ENCODE assay signal across 21 mouse cellular contexts in genomic region chr11:119826239-119826638, GRCm38 (mm10).
DNase-seq lines count a peak whose midpoint lies in the region; ATAC-seq and TF ChIP-seq lines count a peak whose summit lies in the region.
"Had no signal": no experiment of that assay in that cellular context is flagged by ENCODE, and none has a peak within 500 bp of the region (broad histone marks: within the 10 kb centered on the region; RNA-seq: fewer than 3 reads in every experiment).

No protein-coding gene starts in this region.

- CTCF ChIA-PET in Patski (lab: Charles Lee): interaction anchor here (0.9 kb wide), 1 partner anchor 24 kb away, joined by 3 read pairs; no protein-coding TSS in a partner anchor

- H3K36me3 ChIP-seq in midbrain, embryonic 11.5 days (ENCODE audit: control insufficient read depth, insufficient read depth, low read length): 0 out of 2 replicates have a peak, but pooled peaks cover 2% of the 10 kb centered on the region
- peaks cover 82% of the 10 kb centered on the region for H3K36me3 ChIP-seq in midbrain, embryonic 10.5 days

- WGBS in cerebellum, adult 2 months: 74% methylated on average over 4 of the region's 4 CpGs
- 95% methylated on average over 4 of the region's 4 CpGs for WGBS in midbrain, embryonic 11.5 days
- 93% methylated on average over 4 of the region's 4 CpGs for WGBS in midbrain, embryonic 10.5 days

- POLR2A ChIA-PET in Patski (lab: Charles Lee): no interaction called here

- DNase-seq in cerebellum, adult 2 months: no peak
- no peak for DNase-seq in cerebellum, postnatal 14 days
- DNase-seq in midbrain, embryonic 11.5 days (ENCODE audit: low spot score, missing footprints): peak; percentile 17
- DNase-seq in midbrain, embryonic 10.5 days (ENCODE audit: low spot score): no peak
- DNase-seq in Patski (ENCODE audit: low read depth, low spot score): peak; percentile 34
- DNase-seq in adrenal gland, postnatal 10 days: no peak
- DNase-seq: adrenal gland, adult 8-10 months; adrenal gland, postnatal 36 days; B cell, adult 2 months; forebrain, postnatal 0 days; gastrocnemius, adult 2 months; gastrocnemius, postnatal 14 days; heart, adult 11 months had no signal

- no peak for ATAC-seq in midbrain, embryonic 11.5 days (ENCODE audit: low FRiP score)
- ATAC-seq in Patski: peak; percentile 70
- ATAC-seq: activated CD4-positive, CD25-positive, alpha-beta regulatory T cell, adult 4 months; forebrain, embryonic 13.5 days; forebrain, postnatal 0 days had no signal

- H3K27ac ChIP-seq in cerebellum, adult 2 months (ENCODE audit: insufficient read depth, low read length): 0 out of 2 replicates have a peak overlapping the region, but pooled peaks have one; percentile 26
- no peak overlapping the region for H3K27ac ChIP-seq in midbrain, embryonic 11.5 days (ENCODE audit: low read depth, low read length)
- H3K27ac ChIP-seq in midbrain, embryonic 10.5 days (replicated peaks): no peak overlapping the region
- H3K27ac ChIP-seq: forebrain, embryonic 10.5 days; forebrain, embryonic 13.5 days; gastrocnemius, adult 2 months; hindbrain, embryonic 12.5 days; hindbrain, embryonic 15.5 days had no signal

- TF ChIP-seq CTCF in cerebellum, adult 2 months (IDR thresholded peaks at IDR 0.05; ENCODE audit: borderline replicate concordance, insufficient read depth, low read depth, low read length): no peak
- TF ChIP-seq CTCF in Patski (IDR thresholded peaks at IDR 0.05): no peak

- H3K4me3 ChIP-seq in cerebellum, adult 2 months (replicated peaks; ENCODE audit: insufficient read depth, low read depth, low read length): no peak overlapping the region
- no peak overlapping the region for H3K4me3 ChIP-seq in midbrain, embryonic 11.5 days (ENCODE audit: low read depth, low read length)
- H3K4me3 ChIP-seq in midbrain, embryonic 10.5 days: no peak overlapping the region
- H3K4me3 ChIP-seq: forebrain, embryonic 10.5 days; forebrain, embryonic 13.5 days; gastrocnemius, adult 2 months; hindbrain, embryonic 12.5 days; hindbrain, embryonic 15.5 days had no signal

- peaks cover 42% of the 10 kb centered on the region for H3K4me1 ChIP-seq in cerebellum, adult 2 months (ENCODE audit: control insufficient read depth, insufficient read depth, low read length)
- 0 out of 2 replicates have a peak, but pooled peaks cover under 1% of the 10 kb centered on the region for H3K4me1 ChIP-seq in midbrain, embryonic 11.5 days (ENCODE audit: control insufficient read depth, insufficient read depth, low read length)
- peaks cover 6% of the 10 kb centered on the region for H3K4me1 ChIP-seq in midbrain, embryonic 10.5 days
- H3K4me1 ChIP-seq: forebrain, embryonic 13.5 days; hindbrain, embryonic 15.5 days had no signal

- no peaks in the 10 kb centered on the region for H3K27me3 ChIP-seq in cerebellum, adult 2 months (ENCODE audit: control insufficient read depth, insufficient read depth, low read length)
- H3K27me3 ChIP-seq in midbrain, embryonic 11.5 days (ENCODE audit: control insufficient read depth, insufficient read depth, low read length): no peaks in the 10 kb centered on the region
- no peaks in the 10 kb centered on the region for H3K27me3 ChIP-seq in midbrain, embryonic 10.5 days (ENCODE audit: low read depth, poor library complexity, severe bottlenecking)
- no peaks in the 10 kb centered on the region for H3K27me3 ChIP-seq in Patski
- H3K27me3 ChIP-seq: CH12.LX; forebrain, embryonic 13.5 days; hindbrain, embryonic 12.5 days; hindbrain, embryonic 15.5 days had no signal

- no peak for TF ChIP-seq POLR2A in cerebellum, adult 2 months (IDR thresholded peaks at IDR 0.05; ENCODE audit: borderline replicate concordance, insufficient read depth, low read length)

- H3K9ac ChIP-seq in midbrain, embryonic 11.5 days (ENCODE audit: low read length): no peak overlapping the region
- H3K9ac ChIP-seq: forebrain, embryonic 13.5 days; forebrain, postnatal 0 days; hindbrain, embryonic 12.5 days; hindbrain, embryonic 15.5 days had no signal

- H3K9me3 ChIP-seq in midbrain, embryonic 11.5 days (ENCODE audit: control insufficient read depth, low read length): no peaks in the 10 kb centered on the region
- H3K9me3 ChIP-seq in midbrain, embryonic 10.5 days (replicated peaks): no peaks in the 10 kb centered on the region
- H3K9me3 ChIP-seq: forebrain, embryonic 10.5 days; forebrain, embryonic 13.5 days; G1E; hindbrain, embryonic 12.5 days; hindbrain, embryonic 15.5 days had no signal

- in situ Hi-C loops in Patski (cut with MboI; ENCODE audit: low pct_unique_long_range_greater_than_20kb): no loop called here

- H3K4me2 ChIP-seq in midbrain, embryonic 11.5 days: no peak overlapping the region
- H3K4me2 ChIP-seq: forebrain, embryonic 13.5 days; heart, embryonic 11.5 days; hindbrain, embryonic 12.5 days; hindbrain, embryonic 15.5 days had no signal

Comparison
In these comparisons a context has a peak if more than half of its experiments do, and no peak if none do; other contexts are left out.
1. DNase-seq: peak in midbrain, embryonic 11.5 days (single experiment) and Patski (single experiment); none in cerebellum, adult 2 months (0 of 2), cerebellum, postnatal 14 days (0 of 2), midbrain, embryonic 10.5 days (single experiment) and adrenal gland, postnatal 10 days (single experiment).